ENCODE assay signal across 26 mouse cellular contexts in the genomic region with DNA sequence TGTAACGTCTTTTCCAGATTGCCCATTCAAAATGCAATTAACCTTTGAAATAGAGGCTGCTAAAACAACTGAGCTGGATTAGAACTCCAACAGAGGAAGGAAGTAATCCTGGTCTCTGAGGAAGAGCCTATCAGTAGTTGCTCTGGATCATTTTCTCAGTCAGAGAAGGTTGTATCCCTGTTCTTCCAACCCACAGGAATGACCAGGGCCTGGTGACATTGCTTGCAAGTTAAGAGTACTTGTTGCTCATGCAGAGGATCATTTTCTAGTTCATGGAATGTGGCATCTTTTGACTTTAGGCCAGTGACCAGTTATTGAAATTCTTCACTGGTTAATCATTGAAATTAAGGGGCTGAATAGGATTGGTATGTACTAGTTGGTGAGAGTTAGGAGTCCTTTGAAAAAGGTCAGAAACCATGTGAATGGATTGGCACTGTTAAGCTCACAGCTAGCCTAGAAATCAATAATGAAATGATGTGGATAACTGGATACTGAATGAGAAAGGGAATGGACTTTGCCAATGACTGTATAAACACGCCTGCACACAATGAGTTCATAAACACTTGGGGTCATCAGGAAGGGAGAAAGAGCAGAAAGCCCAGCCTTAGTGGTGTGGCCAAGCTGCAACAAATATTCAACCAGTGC. TPM values are rescaled to one million over a fixed set of nuclear protein-coding genes. Genes with fewer than 3 reads are reported as not detected.
"Had no signal": no experiment of that assay in that cellular context is flagged by ENCODE, and none has a peak within 500 bp of the region (broad histone marks: within the 10 kb centered on the region; RNA-seq: fewer than 3 reads in every experiment).

No protein-coding gene starts in this region.

- ATAC-seq: intestine, embryonic 16.5 days; midbrain, embryonic 13.5 days; midbrain, embryonic 16.5 days had no signal

- DNase-seq: kidney, postnatal 10 days; layer of hippocampus, postnatal 36 days; lung, adult 18-20 months; lung, postnatal 10 days; lung, postnatal 36 days; retina, postnatal 1 day; thymus, adult 2 months; thymus, postnatal 14 days; thymus, postnatal 4 days had no signal

- H3K9ac ChIP-seq: liver, embryonic 15.5 days; lung, embryonic 15.5 days; midbrain, embryonic 13.5 days; neural tube, embryonic 13.5 days had no signal

- H3K4me2 ChIP-seq: liver, embryonic 11.5 days; liver, embryonic 15.5 days; lung, embryonic 15.5 days; midbrain, embryonic 13.5 days; neural tube, embryonic 13.5 days had no signal

- H3K4me3 ChIP-seq: layer of hippocampus, adult 2 months; left cerebral cortex, adult 2 months; liver, embryonic 15.5 days; lung, embryonic 15.5 days; megakaryocyte, embryonic 14.5 days; midbrain, embryonic 10.5 days; midbrain, embryonic 13.5 days; myocyte; neural tube, embryonic 13.5 days had no signal

- H3K9me3 ChIP-seq: liver, embryonic 15.5 days; lung, embryonic 15.5 days; megakaryocyte, embryonic 14.5 days; midbrain, embryonic 10.5 days; midbrain, embryonic 13.5 days; neural tube, embryonic 13.5 days had no signal

- H3K27me3 ChIP-seq: liver, embryonic 15.5 days; lung, embryonic 15.5 days; megakaryocyte, embryonic 14.5 days; midbrain, embryonic 13.5 days; neural tube, embryonic 13.5 days had no signal

- H3K27ac ChIP-seq: layer of hippocampus, adult 2 months; left cerebral cortex, adult 2 months; liver, embryonic 15.5 days; lung, embryonic 15.5 days; midbrain, embryonic 10.5 days; midbrain, embryonic 13.5 days; neural tube, embryonic 13.5 days; stomach, postnatal 0 days had no signal

- H3K36me3 ChIP-seq: liver, embryonic 15.5 days; lung, embryonic 15.5 days; midbrain, embryonic 10.5 days; midbrain, embryonic 13.5 days; neural tube, embryonic 13.5 days had no signal

- H3K4me1 ChIP-seq: liver, embryonic 15.5 days; lung, embryonic 15.5 days; megakaryocyte, embryonic 14.5 days; midbrain, embryonic 10.5 days; midbrain, embryonic 13.5 days; neural tube, embryonic 13.5 days had no signal

RNA-seq across cellular contexts. Expression of gene Zswim2, which starts 39.0 kb away (rescaled TPM):
- polyA plus RNA-seq: intestine, embryonic 16.5 days; large intestine, adult 2 months; limb, embryonic 11.5 days; limb, embryonic 14.5 days; liver, embryonic 11.5 days; liver, embryonic 15.5 days; midbrain, embryonic 10.5 days; midbrain, embryonic 13.5 days; midbrain, embryonic 16.5 days; myocyte; neural tube, embryonic 13.5 days; stomach, embryonic 14.5 days; stomach, postnatal 0 days; thymus, adult 2 months had no signal

RNA-seq across cellular contexts. Expression of gene Gm13698, which starts 53.5 kb away (rescaled TPM):
- polyA plus RNA-seq: intestine, embryonic 16.5 days; large intestine, adult 2 months; limb, embryonic 11.5 days; liver, embryonic 11.5 days; liver, embryonic 15.5 days; lung, embryonic 15.5 days; midbrain, embryonic 10.5 days; midbrain, embryonic 13.5 days; midbrain, embryonic 16.5 days; myocyte; neural tube, embryonic 13.5 days; stomach, embryonic 14.5 days; stomach, postnatal 0 days; thymus, adult 2 months had no signal

RNA-seq across cellular contexts. Expression of gene Gm13693, which starts 59.3 kb away (rescaled TPM):
- polyA plus RNA-seq: intestine, embryonic 16.5 days; large intestine, adult 2 months; limb, embryonic 11.5 days; liver, embryonic 11.5 days; liver, embryonic 15.5 days; lung, embryonic 15.5 days; midbrain, embryonic 10.5 days; midbrain, embryonic 13.5 days; midbrain, embryonic 16.5 days; myocyte; neural tube, embryonic 13.5 days; stomach, embryonic 14.5 days; stomach, postnatal 0 days; thymus, adult 2 months had no signal
